Mouse (Mus musculus) gastrocnemius, adult 2 months (tissue): Measurements from ENCODE around the gene Hspb6. TPM values are rescaled to one million over a fixed set of nuclear protein-coding genes. Genes with fewer than 3 reads are reported as not detected.

Experiments
- DNase-seq: peaks from one replicate; pipeline ENCODE4 v3.0.0; 2022
- H3K27ac ChIP-seq: fragments of 200-600 bp; 2 replicates; pipeline ENCODE4 v1.8.1; 2022; ENCODE audit warnings: mild to moderate bottlenecking
- H3K4me3 ChIP-seq: fragments of 200-600 bp; 2 replicates; pipeline ENCODE4 v1.8.1; 2022; ENCODE audit warnings: mild to moderate bottlenecking, moderate library complexity
- CTCF ChIP-seq: fragments of 200-600 bp; IDR thresholded peaks from 2 replicates; pipeline ENCODE4 v1.8.1; 2022; ENCODE audit warnings: antibody characterized with exemption, mild to moderate bottlenecking, moderate library complexity
- intact Hi-C: fragments of 180-260 bp; cut with DNase I; formaldehyde crosslinking; loops from one replicate; pipeline ENCODE4 v1.15.1; 2025
- total RNA-seq, 2 experiments: library from RNA; stranded (reverse); gene quantifications; 2 replicates each; pipeline ENCODE4 v1.2.3; 2021

Hspb6 gene
- total RNA-seq, 2 experiments from 2014 or later: 867 to 2,532 TPM

- no peak for TF ChIP-seq CTCF
- intact Hi-C loops: no loop called here
- Histone ChIP-seq H3K27ac (peak overlapping the region; percentile 90; the same call in 1 of the 2 replicates), H3K4me3 (peak overlapping the region; percentile 69; the same call in 1 of the 2 replicates)
- no peak for DNase-seq
Measured at GRCm38 (mm10) chr7:30557901-30558514, 6.0 kb downstream of the Hspb6 start.

- peak overlapping the region; percentile 69 for H3K4me3 ChIP-seq
- intact Hi-C loops: no loop called here
- DNase-seq: no peak
- peak overlapping the region; percentile 90 for H3K27ac ChIP-seq
- TF ChIP-seq CTCF: no peak
Measured at GRCm38 (mm10) chr7:30558656-30559442, 6.9 kb downstream of the Hspb6 start.

- intact Hi-C loops: no loop called here
- peak within 1 kb of the TSS; percentile 69 for H3K4me3 ChIP-seq
- TF ChIP-seq CTCF: no peak
- peak within 1 kb of the TSS; percentile 90 for H3K27ac ChIP-seq
- DNase-seq: peak; percentile 98
Measured at GRCm38 (mm10) chr7:30559443-30559954, 7.5 kb downstream of the Hspb6 start, which contains the start of gene Lin37. Lin37 (minus strand) TSS chr7:30559838.

GRCm38 (mm10) chr7:30560296-30560695 is 8.3 kb downstream of the Hspb6 start:
- intact Hi-C loops: no loop called here
- no peak for DNase-seq
- peak overlapping the region; percentile 69 for H3K4me3 ChIP-seq
- peak overlapping the region; percentile 90 for H3K27ac ChIP-seq
- no peak for TF ChIP-seq CTCF

GRCm38 (mm10) chr7:30562526-30563116 is 10.6 kb downstream of the Hspb6 start:
- no peak for DNase-seq
- intact Hi-C loops: no loop called here
- Histone ChIP-seq H3K4me3 (peak overlapping the region; percentile 89), H3K27ac (peak overlapping the region; percentile 99)
- TF ChIP-seq CTCF: no peak

- Histone ChIP-seq H3K4me3 (peak within 1 kb of the TSS; percentile 89), H3K27ac (peak within 1 kb of the TSS; percentile 99)
- DNase-seq: peak; percentile 98
- TF ChIP-seq CTCF: no peak
- intact Hi-C loops: no loop called here
Measured at GRCm38 (mm10) chr7:30563117-30563905, 11.3 kb downstream of the Hspb6 start, which contains the start of the genes U2af1l4, Gm49396 and Psenen. U2af1l4 (plus strand) TSS chr7:30563301. Gm49396 (plus strand) TSS chr7:30563344. Psenen (minus strand) TSS chr7:30563627.

GRCm38 (mm10) chr7:30563906-30564280 is 11.9 kb downstream of the Hspb6 start:
- peak overlapping the region; percentile 89 for H3K4me3 ChIP-seq
- no peak for DNase-seq
- no peak for TF ChIP-seq CTCF
- peak overlapping the region; percentile 99 for H3K27ac ChIP-seq
- intact Hi-C loops: no loop called here

GRCm38 (mm10) chr7:30564970-30565571 is 13.1 kb downstream of the Hspb6 start, which contains the start of gene Igflr1:
Igflr1 (plus strand) TSS chr7:30565427.
- H3K4me3 ChIP-seq: no peak within 1 kb of the TSS
- TF ChIP-seq CTCF: no peak
- H3K27ac ChIP-seq: no peak within 1 kb of the TSS
- intact Hi-C loops: no loop called here
- DNase-seq: no peak

- no peak for TF ChIP-seq CTCF
- intact Hi-C loops: no loop called here
Measured at GRCm38 (mm10) chr7:30566033-30566432, 14.1 kb downstream of the Hspb6 start.

GRCm38 (mm10) chr7:30567555-30567954 is 15.6 kb downstream of the Hspb6 start:
- Histone ChIP-seq H3K4me3 (no peak overlapping the region), H3K27ac (no peak overlapping the region)
- intact Hi-C loops: no loop called here
- DNase-seq: no peak
- TF ChIP-seq CTCF: no peak

More at GRCm38 (mm10) chr7:30566033-30566432, 14.1 kb downstream of the Hspb6 start:
- DNase-seq: no peak
- H3K4me3 ChIP-seq: no peak overlapping the region
- no peak overlapping the region for H3K27ac ChIP-seq

GRCm38 (mm10) chr7:30572389-30572788 is 20.4 kb downstream of the Hspb6 start:
- TF ChIP-seq CTCF: no peak
- intact Hi-C loops: no loop called here

More at GRCm38 (mm10) chr7:30572389-30572788, 20.4 kb downstream of the Hspb6 start:
- no peak for DNase-seq
- H3K4me3 ChIP-seq: no peak overlapping the region
- peak overlapping the region; percentile 88 for H3K27ac ChIP-seq
